Mouse (Mus musculus): ENCODE measurements around the gene Ubl7.

Ubl7 gene

GRCm38 (mm10) chr9:57912571-57912970 lies 1.8 kb downstream of the Ubl7 start:
- in situ Hi-C loops (cut with MboI, MseI), result no loop called here

- in situ Hi-C loops (cut with MboI, MseI), result no loop called here
These were observed 10.8 kb downstream of the Ubl7 start for GRCm38 (mm10) chr9:57921491-57922060.

- in situ Hi-C loops (cut with MboI, MseI), result no loop called here
These were observed 11.6 kb downstream of the Ubl7 start for GRCm38 (mm10) chr9:57922381-57922780.

- in situ Hi-C loops (cut with MboI, MseI), result no loop called here
These were observed 12.3 kb downstream of the Ubl7 start for GRCm38 (mm10) chr9:57923046-57923445.

- in situ Hi-C loops (cut with MboI, MseI), result no loop called here
These were observed 20.5 kb downstream of the Ubl7 start for GRCm38 (mm10) chr9:57931166-57931767.

GRCm38 (mm10) chr9:57932253-57932652 lies 21.5 kb downstream of the Ubl7 start:
- in situ Hi-C loops (cut with MboI, MseI), result no loop called here

- in situ Hi-C loops (cut with MboI, MseI), result no loop called here
These were observed 22.2 kb downstream of the Ubl7 start for GRCm38 (mm10) chr9:57932831-57933602.

GRCm38 (mm10) chr9:57935683-57936437 lies 25.1 kb downstream of the Ubl7 start:
- in situ Hi-C loops (cut with MboI, MseI), result loop anchor here (5.0 kb wide), 1 partner anchor 56 kb away; no protein-coding TSS in a partner anchor

GRCm38 (mm10) chr9:57937171-57937570 lies 26.4 kb downstream of the Ubl7 start:
- in situ Hi-C loops (cut with MboI, MseI), result loop anchor here (5.0 kb wide), 1 partner anchor 55 kb away; no protein-coding TSS in a partner anchor

- in situ Hi-C loops (cut with MboI, MseI), result loop anchor here (5.0 kb wide), 1 partner anchor 55 kb away; no protein-coding TSS in a partner anchor
These were observed 26.9 kb downstream of the Ubl7 start for GRCm38 (mm10) chr9:57937651-57938050.

GRCm38 (mm10) chr9:57938225-57939055 lies 27.7 kb downstream of the Ubl7 start:
- in situ Hi-C loops (cut with MboI, MseI), result loop anchor here (5.0 kb wide), 1 partner anchor 54 kb away; no protein-coding TSS in a partner anchor

GRCm38 (mm10) chr9:57939431-57940348 lies 28.9 kb downstream of the Ubl7 start, which contains the start of gene Sema7a:
Gene Sema7a (plus strand): TSS chr9:57940112.
- in situ Hi-C loops (cut with MboI, MseI), result loop anchor here (5.0 kb wide), 1 partner anchor 53 kb away; no protein-coding TSS in a partner anchor

GRCm38 (mm10) chr9:57940349-57940794 lies 29.6 kb downstream of the Ubl7 start:
- in situ Hi-C loops (cut with MboI, MseI), result no loop called here

GRCm38 (mm10) chr9:57940861-57941638 lies 30.3 kb downstream of the Ubl7 start:
- in situ Hi-C loops (cut with MboI, MseI), result no loop called here

GRCm38 (mm10) chr9:57942039-57942438 lies 31.3 kb downstream of the Ubl7 start:
- in situ Hi-C loops (cut with MboI, MseI), result no loop called here

- in situ Hi-C loops (cut with MboI, MseI), result no loop called here
These were observed 32.3 kb downstream of the Ubl7 start for GRCm38 (mm10) chr9:57943067-57943466.

- in situ Hi-C loops (cut with MboI, MseI), result no loop called here
These were observed 33.8 kb downstream of the Ubl7 start for GRCm38 (mm10) chr9:57944572-57944971.

GRCm38 (mm10) chr9:57945771-57946616 lies 35.2 kb downstream of the Ubl7 start:
- in situ Hi-C loops (cut with MboI, MseI), result no loop called here
